Mouse (Mus musculus): ENCODE data around the gene Epb41l2. TPM values are rescaled to one million over a fixed set of nuclear protein-coding genes. Genes with fewer than 3 reads are reported as not detected.

Epb41l2 gene
- polyA plus RNA-seq, 1 experiment from 2014 or later: 86.7 TPM

GRCm38 (mm10) chr10:25384391-25384790, 24.8 kb downstream of the Epb41l2 start:
- no peaks in the 10 kb centered on the region for H3K36me3 ChIP-seq (ENCODE audit: control insufficient read depth, insufficient read depth, low read length)
- no peaks in the 10 kb centered on the region for H3K9me3 ChIP-seq (ENCODE audit: control insufficient read depth, low read length)
- 40% methylated on average over 10 of the region's 10 CpGs for WGBS
- peaks cover 39% of the 10 kb centered on the region for H3K4me1 ChIP-seq (ENCODE audit: control insufficient read depth, insufficient read depth, low read length)
- no peaks in the 10 kb centered on the region for H3K27me3 ChIP-seq (replicated peaks; ENCODE audit: control insufficient read depth, insufficient read depth, low read length)
- ATAC-seq (ENCODE audit: low read depth) (no peak), DNase-seq (ENCODE audit: low spot score) (peak; percentile 77)
- no peak overlapping the region for H3K9ac ChIP-seq (ENCODE audit: low read depth, low read length)
- peak overlapping the region; percentile 79 for H3K27ac ChIP-seq (replicated peaks; ENCODE audit: low read depth, low read length)
- 0 out of 2 replicates have a peak overlapping the region, but pooled peaks have one; percentile 11 for H3K4me2 ChIP-seq (ENCODE audit: low read depth, low read length)
- no peak overlapping the region for H3K4me3 ChIP-seq (ENCODE audit: low read depth, low read length)

DNA sequence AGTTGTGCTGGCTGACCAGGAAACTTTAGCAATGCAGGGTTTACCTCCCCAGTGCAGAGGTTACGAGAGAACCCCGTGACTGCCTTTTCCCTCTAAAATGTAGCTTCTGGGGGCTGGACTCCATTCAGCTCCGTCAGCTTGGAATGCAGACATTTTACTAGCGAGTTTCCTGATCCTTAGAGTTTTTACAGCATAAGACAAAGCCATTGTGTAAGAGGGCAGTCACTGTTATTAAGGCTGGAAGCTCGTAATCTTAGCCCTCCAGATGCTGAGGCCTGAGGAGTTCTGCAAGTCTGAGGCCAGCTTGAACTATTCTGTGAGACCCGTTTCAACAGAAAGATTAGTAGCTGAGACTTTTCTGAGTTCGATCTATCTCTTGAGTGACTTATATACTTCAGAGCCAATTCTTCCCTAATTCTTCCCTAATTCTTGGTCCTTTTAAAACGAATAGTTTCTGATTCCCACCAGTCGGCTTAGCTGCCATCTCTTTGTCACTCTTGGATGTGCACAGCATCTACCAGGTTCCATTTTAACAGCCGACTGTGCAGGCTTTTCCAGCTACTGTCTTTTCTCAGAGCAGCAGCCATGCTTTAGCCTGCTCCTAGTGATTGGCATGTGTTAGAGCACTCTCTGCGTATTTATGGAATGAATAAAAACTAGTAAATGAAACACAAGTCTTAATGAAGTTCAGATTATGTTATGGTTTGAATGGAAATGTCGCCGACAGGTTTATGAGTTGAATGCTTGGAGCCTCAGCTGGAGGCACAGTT, 26.4 kb downstream of the Epb41l2 start:
- 37% methylated on average over 13 of the region's 13 CpGs for WGBS
- Histone ChIP-seq H3K4me2 (ENCODE audit: low read depth, low read length) (peak overlapping the region; percentile 24; the same call in 1 of the 2 replicates), H3K4me1 (ENCODE audit: control insufficient read depth, insufficient read depth, low read length) (peaks cover 39% of the 10 kb centered on the region), H3K4me3 (ENCODE audit: low read depth, low read length) (no peak overlapping the region), H3K36me3 (ENCODE audit: control insufficient read depth, insufficient read depth, low read length) (no peaks in the 10 kb centered on the region), H3K27me3 (replicated peaks; ENCODE audit: control insufficient read depth, insufficient read depth, low read length) (no peaks in the 10 kb centered on the region), H3K9ac (ENCODE audit: low read depth, low read length) (no peak overlapping the region), H3K27ac (replicated peaks; ENCODE audit: low read depth, low read length) (peak overlapping the region; percentile 50), H3K9me3 (ENCODE audit: control insufficient read depth, low read length) (no peaks in the 10 kb centered on the region)
- ATAC-seq (ENCODE audit: low read depth) (0 out of 2 replicates have a peak, but pooled peaks have one; percentile 21), DNase-seq (ENCODE audit: low spot score) (no peak)

- Histone ChIP-seq H3K4me1 (ENCODE audit: control insufficient read depth, insufficient read depth, low read length) (peaks cover 35% of the 10 kb centered on the region), H3K36me3 (ENCODE audit: control insufficient read depth, insufficient read depth, low read length) (no peaks in the 10 kb centered on the region), H3K4me3 (ENCODE audit: low read depth, low read length) (no peak overlapping the region), H3K27ac (replicated peaks; ENCODE audit: low read depth, low read length) (no peak overlapping the region), H3K9me3 (ENCODE audit: control insufficient read depth, low read length) (no peaks in the 10 kb centered on the region), H3K4me2 (ENCODE audit: low read depth, low read length) (no peak overlapping the region), H3K9ac (ENCODE audit: low read depth, low read length) (no peak overlapping the region), H3K27me3 (replicated peaks; ENCODE audit: control insufficient read depth, insufficient read depth, low read length) (no peaks in the 10 kb centered on the region)
- ATAC-seq (ENCODE audit: low read depth) (no peak), DNase-seq (ENCODE audit: low spot score) (no peak)
- WGBS: 65% methylated on average over 4 of the region's 4 CpGs
Observed at GRCm38 (mm10) chr10:25386868-25387267, 27.3 kb downstream of the Epb41l2 start.

- Histone ChIP-seq H3K27me3 (replicated peaks; ENCODE audit: control insufficient read depth, insufficient read depth, low read length) (no peaks in the 10 kb centered on the region), H3K4me2 (ENCODE audit: low read depth, low read length) (no peak overlapping the region), H3K9me3 (ENCODE audit: control insufficient read depth, low read length) (no peaks in the 10 kb centered on the region), H3K36me3 (ENCODE audit: control insufficient read depth, insufficient read depth, low read length) (no peaks in the 10 kb centered on the region), H3K27ac (replicated peaks; ENCODE audit: low read depth, low read length) (no peak overlapping the region), H3K4me3 (ENCODE audit: low read depth, low read length) (no peak overlapping the region), H3K9ac (ENCODE audit: low read depth, low read length) (no peak overlapping the region), H3K4me1 (ENCODE audit: control insufficient read depth, insufficient read depth, low read length) (peaks cover 33% of the 10 kb centered on the region)
- ATAC-seq (ENCODE audit: low read depth): no peak
- WGBS: 45% methylated on average over 4 of the region's 4 CpGs
- no peak for DNase-seq (ENCODE audit: low spot score)
Observed at GRCm38 (mm10) chr10:25387268-25387667, 27.7 kb downstream of the Epb41l2 start.

DNA sequence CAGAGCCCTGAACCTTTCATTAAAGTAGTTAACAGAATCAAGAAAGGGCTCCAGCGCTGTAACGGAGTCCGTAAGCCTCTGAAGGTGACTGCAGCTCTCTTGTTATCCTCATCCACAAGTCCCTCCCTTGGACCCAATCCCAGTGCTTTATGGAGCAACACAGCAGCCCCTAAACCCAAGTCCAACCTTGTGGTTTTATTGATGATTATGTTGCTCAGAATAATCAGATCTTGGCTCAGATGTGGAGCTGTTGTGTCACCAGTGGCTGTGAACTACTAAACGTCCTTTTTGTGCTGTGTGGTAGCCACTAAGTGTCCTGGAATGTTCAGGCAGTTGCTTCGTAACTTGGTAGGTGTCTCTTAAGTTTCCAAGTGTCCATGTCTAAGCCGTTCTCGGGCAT, 33.2 kb downstream of the Epb41l2 start:
- H3K4me3 ChIP-seq (ENCODE audit: low read depth, low read length): no peak overlapping the region
- WGBS: 82% methylated on average over 7 of the region's 7 CpGs
- no peak; the same call in 1 of the 2 replicates for ATAC-seq (ENCODE audit: low read depth)

DNA sequence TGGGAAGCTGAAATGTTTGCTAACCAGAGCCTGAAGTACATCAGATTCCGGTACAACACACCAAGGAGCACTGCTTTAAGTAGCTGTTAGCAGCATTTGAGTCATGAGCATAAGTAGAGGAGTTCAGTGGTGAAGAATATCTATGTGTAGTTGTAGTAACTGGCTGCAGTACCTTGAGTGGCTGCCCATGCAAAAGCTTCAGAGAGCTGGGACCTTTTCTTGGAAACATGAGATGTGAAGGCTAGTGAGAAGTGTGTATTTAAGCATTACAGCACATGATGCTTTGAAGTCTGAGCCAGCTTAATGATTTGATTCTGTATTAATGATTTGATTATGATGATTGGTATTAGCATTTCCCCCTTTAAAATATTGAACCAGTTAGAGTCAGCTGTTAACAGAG, 34.1 kb downstream of the Epb41l2 start:
- Histone ChIP-seq H3K27ac (replicated peaks; ENCODE audit: low read depth, low read length) (no peak overlapping the region), H3K9ac (ENCODE audit: low read depth, low read length) (no peak overlapping the region), H3K4me3 (ENCODE audit: low read depth, low read length) (no peak overlapping the region), H3K4me2 (ENCODE audit: low read depth, low read length) (no peak overlapping the region), H3K27me3 (replicated peaks; ENCODE audit: control insufficient read depth, insufficient read depth, low read length) (no peaks in the 10 kb centered on the region), H3K36me3 (ENCODE audit: control insufficient read depth, insufficient read depth, low read length) (no peaks in the 10 kb centered on the region), H3K4me1 (ENCODE audit: control insufficient read depth, insufficient read depth, low read length) (peaks cover 6% of the 10 kb centered on the region; the same call in 1 of the 2 replicates), H3K9me3 (ENCODE audit: control insufficient read depth, low read length) (no peaks in the 10 kb centered on the region)
- ATAC-seq (ENCODE audit: low read depth) (no peak), DNase-seq (ENCODE audit: low spot score) (no peak)
- 84% methylated on average over 1 of the region's 1 CpGs for WGBS

More for the DNA sequence above, 33.2 kb downstream of the Epb41l2 start:
- H3K9ac ChIP-seq (ENCODE audit: low read depth, low read length): no peak overlapping the region
- H3K27ac ChIP-seq (replicated peaks; ENCODE audit: low read depth, low read length): no peak overlapping the region
- no peaks in the 10 kb centered on the region for H3K36me3 ChIP-seq (ENCODE audit: control insufficient read depth, insufficient read depth, low read length)
- no peaks in the 10 kb centered on the region for H3K27me3 ChIP-seq (replicated peaks; ENCODE audit: control insufficient read depth, insufficient read depth, low read length)
- no peaks in the 10 kb centered on the region for H3K9me3 ChIP-seq (ENCODE audit: control insufficient read depth, low read length)
- DNase-seq (ENCODE audit: low spot score): no peak
- peaks cover 6% of the 10 kb centered on the region; the same call in 1 of the 2 replicates for H3K4me1 ChIP-seq (ENCODE audit: control insufficient read depth, insufficient read depth, low read length)
- H3K4me2 ChIP-seq (ENCODE audit: low read depth, low read length): no peak overlapping the region

- Histone ChIP-seq H3K9me3 (ENCODE audit: control insufficient read depth, low read length) (no peaks in the 10 kb centered on the region), H3K27ac (replicated peaks; ENCODE audit: low read depth, low read length) (no peak overlapping the region), H3K36me3 (ENCODE audit: control insufficient read depth, insufficient read depth, low read length) (no peaks in the 10 kb centered on the region), H3K4me3 (ENCODE audit: low read depth, low read length) (no peak overlapping the region), H3K4me1 (ENCODE audit: control insufficient read depth, insufficient read depth, low read length) (peaks cover 16% of the 10 kb centered on the region), H3K9ac (ENCODE audit: low read depth, low read length) (no peak overlapping the region), H3K4me2 (ENCODE audit: low read depth, low read length) (no peak overlapping the region), H3K27me3 (replicated peaks; ENCODE audit: control insufficient read depth, insufficient read depth, low read length) (no peaks in the 10 kb centered on the region)
- ATAC-seq (ENCODE audit: low read depth) (no peak), DNase-seq (ENCODE audit: low spot score) (no peak)
- 73% methylated on average over 5 of the region's 5 CpGs for WGBS
Observed at GRCm38 (mm10) chr10:25395236-25395886, 35.8 kb downstream of the Epb41l2 start.

GRCm38 (mm10) chr10:25396859-25397258, 37.3 kb downstream of the Epb41l2 start:
- no peaks in the 10 kb centered on the region for H3K9me3 ChIP-seq (ENCODE audit: control insufficient read depth, low read length)
- H3K4me2 ChIP-seq (ENCODE audit: low read depth, low read length): no peak overlapping the region
- H3K4me3 ChIP-seq (ENCODE audit: low read depth, low read length): no peak overlapping the region
- H3K4me1 ChIP-seq (ENCODE audit: control insufficient read depth, insufficient read depth, low read length): peaks cover 16% of the 10 kb centered on the region
- H3K9ac ChIP-seq (ENCODE audit: low read depth, low read length): no peak overlapping the region
- ATAC-seq (ENCODE audit: low read depth) (no peak), DNase-seq (ENCODE audit: low spot score) (no peak)
- H3K27ac ChIP-seq (replicated peaks; ENCODE audit: low read depth, low read length): no peak overlapping the region
- no peaks in the 10 kb centered on the region for H3K27me3 ChIP-seq (replicated peaks; ENCODE audit: control insufficient read depth, insufficient read depth, low read length)
- H3K36me3 ChIP-seq (ENCODE audit: control insufficient read depth, insufficient read depth, low read length): no peaks in the 10 kb centered on the region
- WGBS: 80% methylated on average over 3 of the region's 3 CpGs
